Mouse (Mus musculus) cerebellum, postnatal 4 days (tissue): ENCODE results near the gene Sco2.

Experiments used
- DNase-seq, 2 experiments: peaks; one replicate each; pipeline ENCODE4 v3.0.0; 2022; ENCODE audit warnings: low spot score in 2 of 2, mixed read lengths in 1 of 2

Sco2 gene

DNA sequence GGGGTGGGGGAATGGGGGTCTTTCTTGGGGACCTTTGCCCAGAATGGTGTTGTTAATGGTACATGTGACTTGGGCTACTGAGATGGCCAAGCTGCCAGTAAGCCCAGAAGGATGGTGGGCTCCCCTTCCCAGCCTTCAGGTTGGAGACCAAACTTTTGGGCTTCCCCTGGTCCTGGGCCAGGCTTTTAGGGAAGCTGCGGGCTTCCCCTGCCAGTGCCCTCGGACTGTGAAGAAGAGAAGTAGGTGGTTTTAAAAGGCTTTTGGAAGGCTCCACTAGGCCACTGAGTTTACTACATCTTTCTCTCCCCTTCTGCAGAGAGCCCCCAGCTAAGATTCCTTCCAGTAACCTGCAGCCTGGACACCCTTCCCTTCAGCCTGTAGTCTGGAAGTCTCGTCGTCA, 50.0 kb downstream of the Sco2 start:
- DNase-seq, result no peak

DNA sequence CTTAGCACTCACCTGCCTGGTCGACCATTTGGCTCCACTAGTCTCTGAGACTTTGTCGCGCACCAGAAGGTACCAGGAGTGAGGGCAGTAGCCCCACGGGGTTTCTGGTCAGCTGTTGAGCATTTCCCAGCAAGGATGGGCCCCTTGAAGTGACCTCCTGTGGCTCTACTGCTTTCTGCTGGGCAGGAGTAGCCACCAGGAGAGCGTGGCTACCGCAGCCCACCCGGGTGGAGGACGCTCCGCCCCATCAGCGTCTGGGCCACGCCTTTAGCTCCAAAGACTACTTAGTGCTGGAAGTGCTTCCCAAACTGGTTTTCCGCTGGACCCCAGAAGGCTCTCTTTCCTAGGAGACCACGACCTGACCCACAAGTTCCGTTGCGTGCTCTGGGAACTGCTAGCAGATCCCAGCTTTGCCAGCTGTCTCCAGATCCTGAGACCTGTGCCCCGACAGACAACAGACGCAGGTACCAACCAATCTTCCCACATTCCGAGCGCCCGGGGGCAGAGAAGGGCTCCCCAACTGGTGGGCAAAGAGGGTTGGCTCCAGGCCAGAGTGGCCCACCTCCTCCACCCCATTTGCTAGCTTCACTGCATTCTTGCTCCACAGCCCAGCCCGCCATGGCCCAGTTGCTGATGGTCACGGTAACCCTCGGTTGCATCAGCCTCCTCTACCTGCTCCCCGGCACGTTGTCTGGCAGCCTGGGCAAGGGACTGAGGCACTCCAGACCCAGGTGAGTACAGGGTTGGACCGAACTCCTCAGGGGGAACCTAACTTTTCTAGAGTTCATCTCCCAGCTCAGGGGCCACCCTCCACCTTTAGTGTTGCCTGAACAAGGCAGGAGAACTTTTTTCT, 50.8 kb downstream of the Sco2 start, which contains the start of gene Adm2:
TSS of gene Adm2 (plus strand) at position 51 of the 853 bp plus-strand sequence.
- no peak for DNase-seq
